Mouse (Mus musculus) heart, embryonic 13.5 days (tissue): ENCODE data around the gene Msh2. TPM values are rescaled to one million over a fixed set of nuclear protein-coding genes. Genes with fewer than 3 reads are reported as not detected.
"Not testable (repeated sequence)": the region's sequence is repeated elsewhere in the genome, so short reads cannot be mapped to it uniquely, and the experiment has no call there.

Experiments used
- ATAC-seq: fragments of 200-750 bp; cut with Nextera tagmentation; 2 replicates; pipeline ENCODE4 v1.8.0; 2017; ENCODE audit warnings: moderate TSS enrichment; ENCODE audit not compliant: insufficient number of reproducible peaks, low FRiP score, low TSS enrichment; ENCODE audit errors: extremely low read depth
- H3K27ac ChIP-seq: fragments of 300-500 bp; sonication (generic); replicated peaks from 2 replicates; pipeline ENCODE4 v1.5.1; 2015; ENCODE audit warnings: moderate library complexity, mild to moderate bottlenecking, inconsistent platforms
- H3K27me3 ChIP-seq: fragments of 300-500 bp; sonication (generic); replicated peaks from 2 replicates; pipeline ENCODE4 v1.6.1; 2015; ENCODE audit warnings: mild to moderate bottlenecking, inconsistent platforms
- H3K36me3 ChIP-seq: fragments of 300-500 bp; sonication (generic); 2 replicates; pipeline ENCODE4 v1.6.1; 2015; ENCODE audit warnings: mild to moderate bottlenecking, inconsistent platforms
- H3K4me1 ChIP-seq: fragments of 300-500 bp; sonication (generic); 2 replicates; pipeline ENCODE4 v1.6.1; 2015; ENCODE audit warnings: inconsistent platforms
- H3K4me2 ChIP-seq: fragments of 300-500 bp; sonication (generic); 2 replicates; pipeline ENCODE4 v1.6.1; 2015; ENCODE audit warnings: inconsistent platforms, mild to moderate bottlenecking, moderate library complexity
- H3K4me3 ChIP-seq: fragments of 300-500 bp; sonication (generic); 2 replicates; pipeline ENCODE4 v1.5.1; 2015; ENCODE audit warnings: moderate library complexity, mild to moderate bottlenecking, inconsistent platforms
- H3K9ac ChIP-seq: fragments of 300-500 bp; sonication (generic); 2 replicates; pipeline ENCODE4 v1.6.1; 2015; ENCODE audit warnings: inconsistent platforms, mild to moderate bottlenecking, moderate library complexity
- H3K9me3 ChIP-seq: fragments of 300-500 bp; sonication (generic); 2 replicates; pipeline ENCODE4 v1.6.1; 2016; ENCODE audit warnings: inconsistent platforms
- WGBS: fragments of 180-500 bp; shearing (Covaris S2); methylation state at CpG from one replicate; pipeline ENCODE4 v1.1.7; 2015; ENCODE audit warnings: mixed read lengths; 5-methylcytosine and 5-hydroxymethylcytosine counted together
- polyA plus RNA-seq: library from polyadenylated mRNA; unstranded; fragments of >200 nt; fragmentation: Nextera tagmentation; extraction: Ambion mirVana; gene quantifications from 2 replicates; pipeline ENCODE4 v1.2.1, GENCODE M21; 2015

Gene Msh2
- 36.7 and 39.1 TPM in 2 replicates for polyA plus RNA-seq

GRCm38 (mm10) chr17:87671890-87672660 is at the start of gene Msh2:
TSS of gene Msh2 (plus strand) at chr17:87672330.
- H3K4me3 ChIP-seq, result peak within 1 kb of the TSS; percentile 90
- under 1% methylated on average over 44 of the region's 44 CpGs for WGBS
- ATAC-seq, result peak; percentile 98

GRCm38 (mm10) chr17:87625510-87626086 is 46.5 kb upstream of the Msh2 start:
- Histone ChIP-seq H3K27me3 (no peaks in the 10 kb centered on the region), H3K27ac (no peak overlapping the region), H3K9me3 (no peaks in the 10 kb centered on the region), H3K4me3 (no peak overlapping the region), H3K36me3 (no peaks in the 10 kb centered on the region), H3K4me2 (no peak overlapping the region), H3K9ac (no peak overlapping the region), H3K4me1 (no peaks in the 10 kb centered on the region)
- WGBS, result 53% methylated on average over 3 of the region's 3 CpGs
- no peak for ATAC-seq

More at GRCm38 (mm10) chr17:87671890-87672660, at the start of gene Msh2:
- no peaks in the 10 kb centered on the region for H3K27me3 ChIP-seq
- H3K4me2 ChIP-seq, result peak within 1 kb of the TSS; percentile 90
- peak within 1 kb of the TSS; percentile 73 for H3K27ac ChIP-seq
- H3K9ac ChIP-seq, result peak within 1 kb of the TSS; percentile 90
- H3K4me1 ChIP-seq, result peaks cover 23% of the 10 kb centered on the region
- no peaks in the 10 kb centered on the region for H3K36me3 ChIP-seq
- H3K9me3 ChIP-seq, result no peaks in the 10 kb centered on the region

DNA sequence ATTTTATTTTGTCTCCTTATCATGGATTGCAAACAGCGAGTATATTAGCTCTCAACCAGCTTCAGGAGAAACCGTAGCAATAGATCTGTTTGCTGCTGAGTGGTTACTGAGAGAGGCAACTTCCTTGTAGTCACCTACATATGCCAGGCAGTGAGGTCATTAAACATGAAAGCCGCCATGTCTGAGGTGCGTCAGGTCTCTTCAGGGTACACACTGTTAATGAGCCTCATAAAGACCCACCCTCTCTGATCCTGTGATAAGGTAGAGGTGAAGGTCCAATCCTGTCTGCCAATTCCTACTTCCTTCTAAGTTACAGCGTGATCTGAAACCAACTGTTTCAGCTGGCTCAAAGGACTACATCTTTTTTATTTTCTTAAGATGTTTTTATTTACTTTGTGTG is 44.0 kb upstream of the Msh2 start:
- Histone ChIP-seq H3K27ac (no peak overlapping the region), H3K4me1 (no peaks in the 10 kb centered on the region), H3K9me3 (no peaks in the 10 kb centered on the region), H3K36me3 (no peaks in the 10 kb centered on the region), H3K4me3 (no peak overlapping the region), H3K9ac (no peak overlapping the region), H3K27me3 (no peaks in the 10 kb centered on the region; the same call in 1 of the 2 replicates), H3K4me2 (no peak overlapping the region)
- WGBS, result 83% methylated on average over 5 of the region's 5 CpGs
- no peak for ATAC-seq

- Histone ChIP-seq H3K4me2 (no peak overlapping the region), H3K27me3 (no peaks in the 10 kb centered on the region; the same call in 1 of the 2 replicates), H3K4me1 (no peaks in the 10 kb centered on the region), H3K9ac (no peak overlapping the region), H3K27ac (no peak overlapping the region), H3K4me3 (no peak overlapping the region), H3K36me3 (no peaks in the 10 kb centered on the region), H3K9me3 (no peaks in the 10 kb centered on the region)
- WGBS, result 70% methylated on average over 7 of the region's 7 CpGs
- ATAC-seq, result no peak
Observed at GRCm38 (mm10) chr17:87628706-87629105, 43.4 kb upstream of the Msh2 start.

GRCm38 (mm10) chr17:87637056-87637389 is 35.1 kb upstream of the Msh2 start:
- WGBS, result 4% methylated on average over 17 of the region's 22 CpGs
- Histone ChIP-seq H3K27me3 (peaks cover 56% of the 10 kb centered on the region), H3K4me1 (peaks cover 15% of the 10 kb centered on the region), H3K27ac (no peak overlapping the region), H3K9me3 (no peaks in the 10 kb centered on the region), H3K4me2 (peak overlapping the region; percentile 89), H3K9ac (peak overlapping the region; percentile 68), H3K36me3 (no peaks in the 10 kb centered on the region), H3K4me3 (peak overlapping the region; percentile 66)
- no peak for ATAC-seq

DNA sequence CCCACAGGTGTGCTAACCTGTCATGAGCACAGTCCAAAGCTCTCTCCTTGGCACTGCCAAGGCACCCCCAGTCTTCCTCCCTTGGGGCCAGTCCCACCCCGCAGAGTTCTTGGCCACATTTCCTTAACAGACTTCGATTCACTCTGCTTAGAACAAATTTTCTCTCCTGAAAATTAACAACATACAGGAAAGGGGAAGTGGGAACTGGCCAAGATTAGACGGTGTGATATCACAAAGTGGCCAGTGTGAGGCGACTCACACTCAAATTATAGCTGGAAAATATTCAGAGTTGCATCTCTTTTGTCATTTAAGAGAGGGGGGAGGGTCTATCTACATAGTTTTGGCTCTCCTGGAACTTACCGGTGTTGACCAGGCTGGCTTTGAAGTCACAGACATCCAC is 32.9 kb upstream of the Msh2 start:
- peaks cover 52% of the 10 kb centered on the region for H3K27me3 ChIP-seq

DNA sequence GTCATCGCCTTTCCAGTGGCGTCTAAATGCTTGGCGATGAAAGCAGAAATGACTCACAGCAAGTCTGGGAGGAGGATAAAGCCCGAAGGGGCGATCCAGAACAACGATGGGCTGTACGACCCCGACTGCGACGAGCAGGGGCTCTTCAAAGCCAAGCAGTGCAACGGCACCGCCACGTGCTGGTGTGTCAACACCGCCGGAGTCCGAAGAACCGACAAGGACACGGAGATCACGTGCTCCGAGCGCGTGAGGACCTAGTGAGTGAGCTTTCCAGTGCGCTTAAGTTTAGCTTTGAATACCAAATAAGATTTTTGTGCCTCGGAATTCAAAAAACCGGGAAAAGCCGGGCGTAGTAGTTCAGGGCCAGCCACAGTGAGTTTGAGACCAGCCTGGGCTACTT is 31.9 kb upstream of the Msh2 start:
- Histone ChIP-seq H3K9me3 (no peaks in the 10 kb centered on the region), H3K27me3 (peaks cover 42% of the 10 kb centered on the region), H3K4me2 (no peak overlapping the region), H3K4me1 (peaks cover 15% of the 10 kb centered on the region), H3K36me3 (no peaks in the 10 kb centered on the region), H3K27ac (no peak overlapping the region), H3K4me3 (no peak overlapping the region), H3K9ac (no peak overlapping the region)
- 78% methylated on average over 27 of the region's 27 CpGs for WGBS
- ATAC-seq, result no peak

More for the DNA sequence above, 32.9 kb upstream of the Msh2 start:
- no peak overlapping the region for H3K9ac ChIP-seq
- ATAC-seq, result no peak
- no peak overlapping the region for H3K4me2 ChIP-seq
- WGBS, result 69% methylated on average over 5 of the region's 5 CpGs
- H3K36me3 ChIP-seq, result no peaks in the 10 kb centered on the region
- no peak overlapping the region for H3K4me3 ChIP-seq
- H3K27ac ChIP-seq, result no peak overlapping the region
- no peaks in the 10 kb centered on the region for H3K9me3 ChIP-seq
- peaks cover 15% of the 10 kb centered on the region for H3K4me1 ChIP-seq

- no peak overlapping the region for H3K9ac ChIP-seq
- no peak for ATAC-seq
Observed at GRCm38 (mm10) chr17:87641006-87641405, 31.1 kb upstream of the Msh2 start.

GRCm38 (mm10) chr17:87642744-87643143 is 29.4 kb upstream of the Msh2 start:
- ATAC-seq, result no peak
- no peaks in the 10 kb centered on the region for H3K36me3 ChIP-seq
- 77% methylated on average over 8 of the region's 8 CpGs for WGBS
- H3K27ac ChIP-seq, result no peak overlapping the region
- no peak overlapping the region for H3K9ac ChIP-seq
- H3K4me1 ChIP-seq, result no peaks in the 10 kb centered on the region
- H3K9me3 ChIP-seq, result no peaks in the 10 kb centered on the region
- H3K4me3 ChIP-seq, result no peak overlapping the region
- peaks cover 17% of the 10 kb centered on the region for H3K27me3 ChIP-seq
- H3K4me2 ChIP-seq, result no peak overlapping the region

More at GRCm38 (mm10) chr17:87641006-87641405, 31.1 kb upstream of the Msh2 start:
- Histone ChIP-seq H3K27ac (no peak overlapping the region), H3K4me2 (no peak overlapping the region), H3K4me1 (peaks cover 9% of the 10 kb centered on the region), H3K4me3 (no peak overlapping the region), H3K9me3 (no peaks in the 10 kb centered on the region), H3K36me3 (no peaks in the 10 kb centered on the region), H3K27me3 (peaks cover 35% of the 10 kb centered on the region)
- 89% methylated on average over 12 of the region's 12 CpGs for WGBS

DNA sequence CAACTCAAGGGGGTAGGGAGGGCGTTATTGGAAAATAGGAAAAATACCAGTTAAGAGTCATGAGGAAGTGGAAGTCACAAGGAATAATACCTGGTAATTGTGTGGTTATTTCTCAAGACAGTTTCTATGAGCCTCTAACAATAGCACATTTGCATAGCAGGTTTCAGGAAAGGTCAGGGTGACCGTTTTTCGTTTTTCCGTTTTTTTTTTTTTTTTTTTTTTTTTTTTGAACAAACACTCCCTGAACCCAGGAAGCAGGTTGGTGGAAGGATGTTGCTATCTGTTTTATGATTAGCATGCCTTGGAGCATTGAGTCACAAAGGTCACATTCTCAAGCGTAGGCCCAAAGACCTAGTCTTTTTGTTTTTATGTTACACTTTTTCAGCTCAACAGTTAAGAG is 16.5 kb upstream of the Msh2 start:
- not testable (repeated sequence) for H3K4me2 ChIP-seq, H3K4me3 ChIP-seq, H3K36me3 ChIP-seq, H3K9me3 ChIP-seq, H3K27ac ChIP-seq, ATAC-seq, H3K27me3 ChIP-seq, H3K9ac ChIP-seq, H3K4me1 ChIP-seq
- WGBS, result 85% methylated on average over 5 of the region's 5 CpGs

DNA sequence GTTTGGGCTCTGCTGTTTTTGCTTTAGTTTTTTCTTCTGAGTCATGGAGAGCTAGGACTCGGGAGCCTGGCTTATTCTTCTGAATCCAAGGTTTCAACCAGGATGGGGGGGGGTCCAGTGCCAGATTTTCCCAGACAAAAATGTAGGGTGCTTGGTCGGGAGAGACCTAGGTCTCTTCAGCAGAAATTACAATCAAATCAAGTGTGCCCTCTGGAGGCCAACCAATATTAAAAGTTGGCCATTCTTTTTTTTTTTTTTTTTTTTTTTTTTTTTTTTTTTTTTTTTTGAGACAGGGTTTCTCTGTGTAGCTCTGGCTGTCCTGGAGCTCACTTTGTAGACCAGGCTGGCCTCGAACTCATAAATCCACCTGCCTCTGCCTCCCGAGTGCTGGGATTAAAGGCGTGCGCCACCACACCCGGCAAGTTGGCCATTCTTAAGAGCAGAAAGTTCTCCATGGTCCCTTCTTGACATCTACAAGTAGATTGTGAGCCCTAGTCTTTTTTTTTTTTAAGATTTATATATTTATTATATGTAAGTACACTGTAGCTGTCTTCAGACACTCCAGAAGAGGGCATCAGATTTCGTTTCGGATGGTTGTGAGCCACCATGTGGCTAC is 10.1 kb upstream of the Msh2 start:
- H3K4me2 ChIP-seq, H3K27me3 ChIP-seq, H3K4me3 ChIP-seq, ATAC-seq, H3K9ac ChIP-seq, H3K27ac ChIP-seq, H3K4me1 ChIP-seq, H3K36me3 ChIP-seq, H3K9me3 ChIP-seq: not testable (repeated sequence)
- WGBS, result 73% methylated on average over 9 of the region's 9 CpGs
